Mouse (Mus musculus): ENCODE results near the gene Sez6l.
A peak's percentile ranks its signal among the peaks of the same experiment; 100 is the strongest.

The Sez6l gene

DNA sequence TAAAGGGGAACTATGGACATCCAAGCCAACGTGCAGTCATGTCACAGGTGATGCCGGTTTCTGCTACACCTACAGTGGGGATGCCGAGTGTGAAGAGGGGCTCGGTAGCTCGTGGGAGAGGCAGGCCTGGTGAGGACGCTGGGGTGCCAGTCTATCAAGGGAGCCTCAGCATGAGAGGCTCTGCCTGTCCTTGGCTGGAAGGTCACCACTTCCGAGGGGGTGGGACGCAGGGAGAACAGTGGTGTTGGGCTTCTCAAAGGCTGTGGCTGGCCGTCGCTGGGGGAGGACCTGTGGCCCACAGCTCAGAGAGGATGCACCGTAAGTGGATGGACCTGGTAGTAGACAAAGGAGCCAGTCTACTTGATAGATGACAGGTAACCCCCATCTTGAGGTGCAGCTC is 195.8 kb downstream of the Sez6l start:
- no peak for DNase-seq

DNA sequence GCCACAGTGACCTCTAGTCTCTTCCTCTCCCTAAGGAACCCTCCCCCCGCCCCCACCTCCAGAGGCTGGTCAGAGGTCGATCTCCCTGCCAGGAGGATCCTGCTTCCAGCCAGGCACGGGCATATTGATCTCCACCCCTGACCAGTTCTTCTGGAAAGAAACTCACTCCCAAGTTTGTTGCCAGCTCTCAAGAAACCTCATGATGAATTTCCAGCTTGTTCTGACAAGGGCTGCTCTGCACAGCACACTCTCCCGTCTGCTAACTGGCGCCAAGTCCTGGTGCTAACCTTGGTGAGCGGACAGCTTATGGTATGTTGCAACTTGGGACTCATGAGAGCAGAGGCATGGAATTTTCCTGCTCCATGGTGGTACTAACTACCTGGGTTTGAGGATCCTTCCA is 198.3 kb downstream of the Sez6l start:
- DNase-seq: no peak

DNA sequence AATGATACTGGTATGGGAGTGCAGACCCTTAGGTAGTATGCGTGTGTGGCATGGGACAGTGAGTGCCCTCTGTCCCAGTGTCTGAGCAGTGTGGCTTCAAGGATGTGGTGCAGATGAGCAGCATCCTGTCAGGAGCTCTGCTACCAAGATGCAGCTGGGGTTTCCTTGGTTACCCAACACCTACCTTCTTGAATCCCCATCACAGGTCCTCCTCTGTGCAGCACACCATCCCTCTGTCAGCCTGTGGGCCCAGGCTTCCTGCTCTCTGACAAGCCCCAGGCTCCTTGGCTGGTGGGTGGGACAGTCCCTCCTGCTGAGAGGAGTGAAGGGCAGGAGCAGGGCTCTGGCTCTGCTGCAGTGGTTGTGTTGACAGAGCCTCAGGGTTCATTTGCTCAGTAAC is 199.6 kb downstream of the Sez6l start:
- no peak for DNase-seq

DNA sequence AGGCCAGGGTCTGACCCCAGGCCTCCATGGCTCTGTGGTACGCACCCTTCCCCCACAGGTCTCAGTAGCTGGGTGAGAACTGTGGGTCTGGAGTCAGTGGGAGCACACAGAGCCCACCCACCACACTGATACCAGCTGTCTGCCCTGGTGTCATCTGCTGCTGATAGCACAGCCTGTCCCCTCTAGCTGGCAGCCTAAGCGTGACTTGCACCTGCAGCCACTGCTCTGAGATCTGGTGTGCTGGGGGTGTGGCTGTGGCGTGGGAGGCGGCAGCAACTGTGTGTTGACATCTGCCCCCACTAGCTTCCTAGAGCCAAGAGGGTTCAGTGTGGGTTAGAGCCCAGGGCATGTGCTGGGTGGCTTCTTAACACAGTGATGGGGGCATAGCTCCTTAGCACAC is 200.9 kb downstream of the Sez6l start:
- no peak for DNase-seq

DNA sequence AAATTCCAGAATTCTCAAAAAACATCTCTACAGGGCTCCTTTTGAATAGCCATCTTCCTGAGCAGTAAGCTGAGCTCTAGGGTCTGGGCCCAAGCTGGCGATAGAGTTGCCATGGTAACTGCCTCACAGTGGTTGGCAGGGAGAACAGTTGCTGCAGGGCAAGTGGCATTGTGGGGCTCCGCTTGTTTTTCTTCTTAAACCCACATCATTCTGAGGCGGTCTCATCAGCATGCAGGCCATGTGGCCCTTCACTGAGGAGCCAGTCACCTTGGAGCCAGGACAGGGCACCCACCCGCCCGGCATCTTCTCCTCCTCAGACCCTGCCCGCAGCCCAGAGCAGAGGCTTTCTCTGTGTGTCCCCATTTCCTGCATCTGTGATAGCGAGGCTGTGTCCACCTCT is 205.1 kb downstream of the Sez6l start:
- peak; percentile 79 for DNase-seq

DNA sequence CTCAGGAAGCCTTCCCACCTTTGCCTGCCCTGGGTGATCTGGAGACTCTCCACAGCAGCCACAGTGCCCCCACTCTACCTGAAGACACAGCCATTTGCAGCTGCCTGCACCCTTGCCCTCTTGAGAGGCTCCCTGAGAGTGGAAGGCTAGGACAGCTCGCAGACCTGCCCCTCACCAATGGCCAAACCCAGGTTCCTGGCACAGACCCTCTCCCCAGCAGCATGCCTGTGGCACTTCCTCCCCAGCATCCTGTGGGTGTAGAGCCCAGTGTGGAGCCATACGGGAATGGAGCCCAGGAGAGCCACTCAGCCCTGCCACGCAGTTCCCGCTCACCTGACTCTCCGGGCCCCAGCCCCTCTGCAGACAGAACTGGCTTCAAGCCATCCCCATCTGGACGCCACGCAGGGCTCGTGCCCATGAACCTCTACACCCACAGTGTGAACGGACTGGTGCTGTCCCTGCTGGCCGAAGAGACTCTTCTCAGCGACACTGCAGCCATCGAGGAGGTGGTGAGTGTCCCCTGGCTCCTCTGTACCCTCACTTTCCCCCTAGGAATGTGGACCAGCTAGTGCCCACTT is 206.7 kb downstream of the Sez6l start:
- peak; percentile 70 for DNase-seq

DNA sequence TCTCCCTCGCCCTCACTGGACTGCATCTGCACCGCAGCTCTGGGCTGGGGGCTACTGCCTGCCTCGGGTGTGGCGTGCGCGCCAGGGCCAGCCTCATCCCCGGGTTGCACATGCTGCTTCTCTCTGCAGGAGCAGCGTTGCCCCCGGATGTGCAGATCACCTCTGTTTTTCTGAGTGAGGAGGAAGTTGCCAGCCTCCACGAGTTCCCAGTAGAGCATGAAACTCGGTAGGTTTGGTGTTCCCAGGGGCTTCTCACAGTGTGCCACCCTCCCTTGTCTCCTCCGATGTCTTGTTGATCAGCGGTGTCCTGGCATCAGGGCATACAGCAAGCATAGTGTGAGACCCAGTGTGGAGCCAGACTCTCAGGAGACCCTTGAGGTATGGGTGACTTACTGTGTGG is 207.7 kb downstream of the Sez6l start:
- DNase-seq: peak; percentile 54

Measured in cerebellum, adult 11-12 months (tissue).